Mouse (Mus musculus) cerebellum, adult 2 months (tissue): ENCODE measurements around the gene Prkacb.

Experiments used
- CTCF ChIP-seq: fragments of 200-500 bp; IDR thresholded peaks from 2 replicates; pipeline ENCODE4 v1.5.1; 2011; ENCODE audit warnings: low read depth, mild to moderate bottlenecking, control low read depth, low read length, moderate library complexity, borderline replicate concordance; ENCODE audit not compliant: insufficient read depth
- POLR2A ChIP-seq: fragments of 200-500 bp; IDR thresholded peaks from 2 replicates; pipeline ENCODE4 v1.6.1; 2011; ENCODE audit warnings: low read length, control low read depth, borderline replicate concordance; ENCODE audit not compliant: insufficient read depth

DNA sequence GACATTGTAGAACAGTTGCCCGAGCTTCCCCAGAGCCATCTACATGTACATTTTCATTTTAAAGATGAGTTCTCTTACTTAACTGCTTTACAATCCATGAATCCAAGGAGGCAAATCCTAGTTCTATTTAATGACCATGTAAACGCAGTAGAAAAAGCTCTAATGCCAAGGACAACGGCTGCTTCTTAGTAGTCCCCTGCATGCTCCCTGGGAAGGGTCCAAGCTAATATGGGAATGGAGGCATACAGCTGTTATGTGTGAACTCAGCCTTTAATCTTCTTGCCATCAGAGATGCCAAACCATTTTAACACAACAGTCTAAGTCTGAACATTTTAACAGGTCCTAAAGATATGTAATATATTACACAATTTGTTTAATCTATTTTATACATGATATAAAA is 32.5 kb downstream of the Prkacb start:
- no peak for TF ChIP-seq CTCF
- no peak for TF ChIP-seq POLR2A
